Mouse (Mus musculus): ENCODE data around the gene Sox10. TPM values are rescaled to one million over a fixed set of nuclear protein-coding genes. Genes with fewer than 3 reads are reported as not detected.

Sox10 gene
- polyA plus RNA-seq, 1 experiment = 3.6 TPM

- WGBS = 60% methylated on average over 8 of the region's 8 CpGs
- no peak overlapping the region for H3K4me3 ChIP-seq (replicated peaks; ENCODE audit: extremely low read depth, low read depth, low read length)
- no peaks in the 10 kb centered on the region for H3K4me1 ChIP-seq (ENCODE audit: control insufficient read depth, insufficient read depth, low read length)
- DNase-seq = no peak
- TF ChIP-seq CTCF (IDR thresholded peaks at IDR 0.05; ENCODE audit: insufficient read depth, low read length) = no peak
- no peak for TF ChIP-seq POLR2A (IDR thresholded peaks at IDR 0.05; ENCODE audit: borderline replicate concordance, extremely low read depth, low read depth, low read length)
Measured at GRCm38 (mm10) chr15:79166712-79167111, 1.7 kb upstream of the Sox10 start.

- H3K4me3 ChIP-seq (replicated peaks; ENCODE audit: extremely low read depth, low read depth, low read length) = no peak overlapping the region
- no peak for DNase-seq
- WGBS = 12% methylated on average over 14 of the region's 15 CpGs
- no peak for TF ChIP-seq CTCF (IDR thresholded peaks at IDR 0.05; ENCODE audit: insufficient read depth, low read length)
- no peak for TF ChIP-seq POLR2A (IDR thresholded peaks at IDR 0.05; ENCODE audit: borderline replicate concordance, extremely low read depth, low read depth, low read length)
- no peaks in the 10 kb centered on the region for H3K4me1 ChIP-seq (ENCODE audit: control insufficient read depth, insufficient read depth, low read length)
Measured at GRCm38 (mm10) chr15:79164251-79164650, 789 bp downstream of the Sox10 start.

- Histone ChIP-seq H3K4me3 (replicated peaks; ENCODE audit: extremely low read depth, low read depth, low read length) (no peak overlapping the region), H3K4me1 (ENCODE audit: control insufficient read depth, insufficient read depth, low read length) (no peaks in the 10 kb centered on the region)
- DNase-seq = no peak
- 42% methylated on average over 14 of the region's 14 CpGs for WGBS
- TF ChIP-seq POLR2A (IDR thresholded peaks at IDR 0.05; ENCODE audit: borderline replicate concordance, extremely low read depth, low read depth, low read length) = no peak
- no peak for TF ChIP-seq CTCF (IDR thresholded peaks at IDR 0.05; ENCODE audit: insufficient read depth, low read length)
Measured at GRCm38 (mm10) chr15:79162822-79163221, 2.2 kb downstream of the Sox10 start.

DNA sequence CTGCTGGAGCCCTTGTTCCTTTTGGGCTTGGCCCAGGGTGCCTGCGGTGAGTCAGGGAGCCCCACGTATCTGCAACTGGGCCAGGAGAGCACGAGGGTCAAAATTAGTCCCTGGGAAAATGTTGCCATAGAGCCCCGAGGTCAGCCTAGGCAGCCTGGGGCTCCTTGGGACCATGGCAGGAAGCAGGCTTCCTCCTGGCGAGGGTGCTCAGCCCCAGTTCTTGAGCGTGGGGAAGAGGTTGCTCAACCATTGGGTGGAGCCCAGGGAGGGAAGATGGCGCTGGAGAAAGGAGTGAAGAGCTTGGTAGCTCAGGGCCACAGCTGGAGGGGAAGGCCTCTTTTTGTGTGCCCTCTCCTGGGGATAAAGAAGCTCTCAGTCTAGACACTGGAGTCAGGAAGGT lies 2.7 kb downstream of the Sox10 start:
- WGBS = 61% methylated on average over 7 of the region's 7 CpGs
- DNase-seq = no peak

GRCm38 (mm10) chr15:79155572-79155971 lies 9.5 kb downstream of the Sox10 start:
- no peaks in the 10 kb centered on the region for H3K4me1 ChIP-seq (ENCODE audit: control insufficient read depth, insufficient read depth, low read length)
- DNase-seq = no peak
- no peak overlapping the region for H3K4me3 ChIP-seq (replicated peaks; ENCODE audit: extremely low read depth, low read depth, low read length)
- 31% methylated on average over 3 of the region's 3 CpGs for WGBS
- TF ChIP-seq CTCF (IDR thresholded peaks at IDR 0.05; ENCODE audit: insufficient read depth, low read length) (no peak), POLR2A (IDR thresholded peaks at IDR 0.05; ENCODE audit: borderline replicate concordance, extremely low read depth, low read depth, low read length) (no peak)

More for the DNA sequence above, 2.7 kb downstream of the Sox10 start:
- TF ChIP-seq POLR2A (IDR thresholded peaks at IDR 0.05; ENCODE audit: borderline replicate concordance, extremely low read depth, low read depth, low read length) (no peak), CTCF (IDR thresholded peaks at IDR 0.05; ENCODE audit: insufficient read depth, low read length) (no peak)
- no peaks in the 10 kb centered on the region for H3K4me1 ChIP-seq (ENCODE audit: control insufficient read depth, insufficient read depth, low read length)
- H3K4me3 ChIP-seq (replicated peaks; ENCODE audit: extremely low read depth, low read depth, low read length) = no peak overlapping the region

DNA sequence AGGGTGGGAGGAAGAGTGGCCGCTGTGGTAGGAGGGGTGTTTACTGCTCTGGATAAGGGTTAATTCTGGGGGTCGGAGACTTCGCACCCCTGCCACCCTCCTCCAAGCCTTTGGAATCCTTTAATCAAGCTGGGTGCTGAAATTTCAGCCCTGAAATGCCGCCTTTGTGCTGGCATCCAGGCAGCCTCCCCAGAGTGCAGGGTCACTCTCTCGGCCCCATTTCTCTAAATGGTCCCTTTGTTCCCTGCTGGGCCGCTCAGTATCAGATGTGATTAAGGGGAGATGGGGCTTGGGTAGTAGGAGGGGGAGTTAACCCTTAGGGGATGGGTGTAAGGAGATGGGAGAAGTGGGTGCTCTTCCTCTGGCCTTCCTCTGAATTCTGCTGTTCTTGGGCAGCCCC lies 12.3 kb downstream of the Sox10 start:
- 69% methylated on average over 6 of the region's 6 CpGs for WGBS
- no peak for DNase-seq
- TF ChIP-seq CTCF (IDR thresholded peaks at IDR 0.05; ENCODE audit: insufficient read depth, low read length) (no peak), POLR2A (IDR thresholded peaks at IDR 0.05; ENCODE audit: borderline replicate concordance, extremely low read depth, low read depth, low read length) (no peak)
- no peak overlapping the region for H3K4me3 ChIP-seq (replicated peaks; ENCODE audit: extremely low read depth, low read depth, low read length)
- no peaks in the 10 kb centered on the region for H3K4me1 ChIP-seq (ENCODE audit: control insufficient read depth, insufficient read depth, low read length)

DNA sequence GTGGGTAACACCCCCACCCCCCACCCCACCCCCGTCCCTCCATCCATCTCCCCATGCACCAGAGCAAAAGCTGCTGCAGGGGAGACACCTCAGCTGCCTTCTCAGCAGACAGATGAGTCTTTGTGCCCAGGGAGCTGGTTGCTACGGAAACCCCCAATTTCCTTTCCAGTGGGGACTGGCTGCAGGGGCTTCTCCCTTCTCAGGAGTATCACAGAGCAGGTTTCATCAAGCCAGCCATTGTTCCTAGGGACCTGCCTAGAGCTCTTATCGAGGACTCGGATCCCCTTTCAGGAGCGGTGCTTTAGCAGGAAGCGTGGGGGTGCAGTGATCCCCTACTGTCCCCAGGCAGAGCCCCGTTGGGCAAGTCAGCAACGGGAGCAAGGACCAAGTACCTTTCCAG lies 13.2 kb downstream of the Sox10 start:
- 74% methylated on average over 8 of the region's 8 CpGs for WGBS
- no peak for DNase-seq
- Histone ChIP-seq H3K4me3 (replicated peaks; ENCODE audit: extremely low read depth, low read depth, low read length) (no peak overlapping the region), H3K4me1 (ENCODE audit: control insufficient read depth, insufficient read depth, low read length) (no peaks in the 10 kb centered on the region)
- TF ChIP-seq POLR2A (IDR thresholded peaks at IDR 0.05; ENCODE audit: borderline replicate concordance, extremely low read depth, low read depth, low read length) (no peak), CTCF (IDR thresholded peaks at IDR 0.05; ENCODE audit: insufficient read depth, low read length) (no peak)

- TF ChIP-seq CTCF (IDR thresholded peaks at IDR 0.05; ENCODE audit: insufficient read depth, low read length) (peak; percentile 97), POLR2A (IDR thresholded peaks at IDR 0.05; ENCODE audit: borderline replicate concordance, extremely low read depth, low read depth, low read length) (no peak)
- DNase-seq = peak; percentile 83
- Histone ChIP-seq H3K4me1 (ENCODE audit: control insufficient read depth, insufficient read depth, low read length) (no peaks in the 10 kb centered on the region), H3K4me3 (replicated peaks; ENCODE audit: extremely low read depth, low read depth, low read length) (no peak overlapping the region)
- 43% methylated on average over 7 of the region's 7 CpGs for WGBS
Measured at GRCm38 (mm10) chr15:79148533-79148932, 16.5 kb downstream of the Sox10 start.

- no peak overlapping the region for H3K4me3 ChIP-seq (replicated peaks; ENCODE audit: extremely low read depth, low read depth, low read length)
- WGBS = 76% methylated on average over 7 of the region's 7 CpGs
- H3K4me1 ChIP-seq (ENCODE audit: control insufficient read depth, insufficient read depth, low read length) = peaks cover 2% of the 10 kb centered on the region
- TF ChIP-seq CTCF (IDR thresholded peaks at IDR 0.05; ENCODE audit: insufficient read depth, low read length) (no peak), POLR2A (IDR thresholded peaks at IDR 0.05; ENCODE audit: borderline replicate concordance, extremely low read depth, low read depth, low read length) (no peak)
- DNase-seq = no peak
Measured at GRCm38 (mm10) chr15:79145522-79145921, 19.5 kb downstream of the Sox10 start.

DNA sequence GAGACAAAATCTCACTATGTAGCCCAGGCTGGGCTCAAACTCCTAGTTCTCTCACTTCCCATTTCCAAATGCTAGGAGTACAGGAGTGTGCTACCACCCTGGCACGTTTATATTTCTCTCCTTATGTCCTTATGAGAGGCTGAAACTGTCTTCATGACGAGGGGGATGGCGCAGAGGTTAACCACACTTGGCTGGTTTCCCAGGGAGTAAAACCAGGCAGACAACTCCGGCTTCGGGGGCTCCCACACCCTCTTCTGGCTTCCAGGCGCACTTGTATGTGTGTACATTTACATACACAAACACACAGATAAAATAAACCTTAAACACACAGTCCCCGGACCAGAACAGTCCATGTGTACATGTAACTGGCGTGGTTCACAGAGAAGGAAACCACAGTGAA lies 21.0 kb downstream of the Sox10 start:
- peaks cover 3% of the 10 kb centered on the region for H3K4me1 ChIP-seq (ENCODE audit: control insufficient read depth, insufficient read depth, low read length)
- WGBS = 46% methylated on average over 8 of the region's 8 CpGs
- H3K4me3 ChIP-seq (replicated peaks; ENCODE audit: extremely low read depth, low read depth, low read length) = no peak overlapping the region
- TF ChIP-seq POLR2A (IDR thresholded peaks at IDR 0.05; ENCODE audit: borderline replicate concordance, extremely low read depth, low read depth, low read length) = no peak
- TF ChIP-seq CTCF (IDR thresholded peaks at IDR 0.05; ENCODE audit: insufficient read depth, low read length) = no peak
- no peak for DNase-seq
